Mouse (Mus musculus): ENCODE results near the gene Slc24a4.

Gene Slc24a4

DNA sequence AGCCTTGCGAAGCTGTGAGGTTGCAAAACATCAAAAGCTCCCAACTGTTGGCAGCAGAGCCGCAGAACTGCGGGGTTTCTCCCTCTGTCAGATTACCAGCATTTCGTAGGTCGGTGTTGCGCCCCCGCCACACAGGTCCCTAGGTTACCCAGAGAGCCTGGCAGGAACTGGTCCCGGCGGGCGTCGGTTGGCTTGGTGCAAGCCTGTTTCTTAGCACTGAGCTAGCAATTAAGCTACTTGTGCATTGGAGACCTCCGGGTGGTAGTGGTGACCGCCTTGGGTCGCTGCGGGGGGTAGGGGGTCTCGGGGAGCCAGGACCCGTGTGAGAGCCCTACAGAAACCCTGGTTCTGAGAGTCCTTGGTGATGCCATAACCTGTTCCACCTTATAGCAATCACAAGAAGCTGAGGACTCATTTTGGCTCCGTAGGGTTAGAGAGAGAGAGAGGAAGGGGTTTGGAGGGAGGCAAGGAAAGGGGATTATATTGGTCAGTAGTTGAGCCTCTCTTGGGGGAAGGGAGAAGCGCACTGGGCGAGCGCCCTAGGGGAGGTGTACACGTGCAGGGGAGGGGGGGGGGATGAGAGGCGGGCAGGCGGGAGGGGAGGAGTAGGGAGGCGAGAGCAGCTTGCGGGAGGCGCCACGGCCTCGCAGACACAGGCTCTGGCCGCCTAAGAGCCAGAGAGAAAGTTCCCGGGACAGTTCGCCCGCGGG is at the start of gene Slc24a4:
Gene Slc24a4 (plus strand): TSS at position 653 of the 710 bp plus-strand sequence.
- DNase-seq: peak; percentile 25 to 38

DNA sequence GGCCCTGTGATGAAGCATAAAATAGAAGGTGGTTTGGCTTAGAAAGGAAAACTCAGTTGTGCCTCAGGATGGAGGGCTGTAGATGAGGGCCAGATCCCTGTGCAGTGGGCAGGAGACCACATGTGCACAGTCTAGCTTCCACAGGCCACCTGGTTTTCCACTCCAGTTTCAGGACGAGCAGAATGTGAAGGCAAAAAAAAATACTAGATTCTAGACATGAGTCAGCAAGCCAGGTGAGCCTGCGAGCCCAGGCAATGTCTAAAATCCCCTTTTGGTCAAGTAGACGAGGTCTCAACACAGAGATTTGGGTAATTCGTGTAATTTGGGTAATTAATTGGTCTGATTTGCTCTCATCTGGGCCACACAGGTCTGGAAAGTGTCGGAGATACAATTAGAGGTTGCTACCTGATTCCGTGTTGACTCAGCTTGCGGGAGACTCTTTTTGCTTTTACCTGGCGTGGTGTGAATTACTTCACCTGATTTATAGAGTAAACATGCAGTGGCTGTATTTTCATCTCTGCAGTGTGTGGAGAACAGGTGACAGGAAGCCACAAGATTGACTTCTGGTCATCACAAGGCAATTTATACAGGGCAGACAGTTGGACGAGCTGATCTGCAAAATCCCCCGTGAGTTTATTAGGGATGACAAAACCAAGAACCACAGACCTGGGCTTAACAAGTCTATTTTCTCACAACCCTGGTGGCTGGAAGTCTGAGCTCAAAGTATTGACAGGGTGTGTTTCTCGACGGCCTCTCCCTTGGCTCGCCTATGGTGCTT is 45.7 kb upstream of the Slc24a4 start:
- no peak for DNase-seq

- DNase-seq: no peak
Observed at GRCm38 (mm10) chr12:102090535-102090934, 38.0 kb upstream of the Slc24a4 start.

- no peak for DNase-seq
Observed at GRCm38 (mm10) chr12:102092342-102093094, 36.0 kb upstream of the Slc24a4 start.

- DNase-seq: no peak
Observed at GRCm38 (mm10) chr12:102105990-102106389, 22.5 kb upstream of the Slc24a4 start.

GRCm38 (mm10) chr12:102108851-102109250 is 19.7 kb upstream of the Slc24a4 start:
- DNase-seq: no peak

DNA sequence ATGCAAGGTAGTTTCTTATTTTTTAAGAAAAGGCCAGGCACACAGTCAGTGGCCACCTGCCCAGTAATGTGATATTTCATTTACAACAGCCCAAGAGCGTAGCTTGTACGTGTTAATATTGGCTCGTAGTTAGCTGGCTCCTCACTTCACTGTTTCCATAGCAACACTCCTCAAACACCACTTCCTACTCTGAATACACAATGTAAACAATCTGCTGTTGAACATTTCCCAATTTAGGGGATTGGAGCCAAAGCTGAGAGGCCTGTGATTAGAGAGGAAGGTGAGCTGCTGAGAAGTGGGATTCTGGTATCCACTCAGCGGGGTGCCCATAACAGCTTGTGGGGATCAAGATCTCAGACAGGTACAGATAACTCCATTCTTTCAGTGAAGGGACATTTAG is 16.0 kb upstream of the Slc24a4 start:
- DNase-seq: no peak

- no peak for DNase-seq
Observed at GRCm38 (mm10) chr12:102112901-102113300, 15.6 kb upstream of the Slc24a4 start.

- DNase-seq: no peak
Observed at GRCm38 (mm10) chr12:102113391-102113790, 15.1 kb upstream of the Slc24a4 start.

GRCm38 (mm10) chr12:102116580-102116979 is 12.0 kb upstream of the Slc24a4 start:
- DNase-seq: no peak

DNA sequence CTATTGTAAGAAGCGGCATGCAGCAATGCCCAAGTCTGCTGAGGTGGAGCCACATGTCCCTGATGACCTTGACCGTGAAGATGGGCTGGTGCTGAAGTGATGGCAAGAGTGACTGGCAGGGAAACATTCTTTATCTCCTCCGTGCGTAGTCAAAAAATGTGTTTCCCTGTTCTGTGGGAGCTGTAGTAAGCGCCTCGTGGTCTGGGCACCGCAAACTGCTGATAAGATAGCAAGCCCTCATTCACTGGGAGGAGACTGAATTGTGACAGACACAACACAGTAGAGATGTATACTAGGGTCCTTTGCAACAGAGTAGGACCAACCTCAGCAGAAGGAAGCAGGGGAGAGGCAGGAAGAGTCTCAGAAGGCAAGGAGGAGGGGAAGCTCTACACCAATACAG is 10.5 kb upstream of the Slc24a4 start:
- DNase-seq: no peak

DNA sequence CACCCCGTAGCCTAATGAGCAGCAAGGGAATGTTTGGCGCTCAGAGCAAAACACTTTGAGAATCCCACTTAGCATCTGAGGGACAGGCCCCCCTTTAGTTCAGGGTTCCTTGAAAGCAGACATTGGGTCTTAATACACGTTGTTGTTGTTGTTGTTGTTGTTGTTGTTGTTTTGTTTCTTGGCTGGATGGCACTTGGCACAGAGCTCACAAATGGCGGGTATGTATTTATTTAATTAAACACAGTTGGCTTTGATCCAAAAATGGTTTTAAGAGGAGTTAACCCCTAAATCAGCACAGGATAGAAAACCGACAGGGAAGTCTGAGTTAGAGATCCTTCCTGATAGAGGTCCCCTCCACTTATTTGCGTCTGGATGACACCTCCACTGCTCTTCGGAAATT is 932 bp upstream of the Slc24a4 start:
- no peak for DNase-seq

GRCm38 (mm10) chr12:102128791-102129507 is 416 bp downstream of the Slc24a4 start:
- DNase-seq: peak; percentile 68 to 80

DNA sequence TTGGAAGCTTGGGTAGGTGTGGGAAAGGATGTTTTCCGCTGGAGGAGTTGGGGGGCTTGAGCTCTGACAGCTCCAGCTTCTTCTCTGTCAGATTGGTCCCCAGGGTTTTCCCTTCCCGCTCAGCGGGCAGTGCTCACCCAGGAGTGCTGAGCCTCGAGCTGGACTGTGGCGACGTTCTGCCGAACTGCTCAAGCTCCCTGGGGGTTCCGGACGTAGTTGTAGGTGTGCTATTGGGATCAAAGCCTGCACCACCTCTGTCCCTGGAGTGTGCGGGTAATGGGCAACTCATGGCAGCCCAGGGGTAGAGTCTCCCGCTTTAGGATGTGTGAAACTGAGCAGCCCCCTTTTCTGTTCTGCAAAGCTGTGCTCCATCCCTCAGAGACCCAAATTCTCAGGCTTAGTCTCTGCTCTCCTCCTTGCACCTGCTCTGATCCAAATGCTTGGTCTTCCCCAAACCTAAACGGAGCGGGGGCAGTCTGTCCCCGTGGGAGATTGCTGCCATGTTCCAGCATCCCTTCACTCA is 1.0 kb downstream of the Slc24a4 start:
- peak; percentile 11 to 23 for DNase-seq

GRCm38 (mm10) chr12:102139710-102140109 is 11.2 kb downstream of the Slc24a4 start:
- peak; percentile 13 to 28 for DNase-seq

DNA sequence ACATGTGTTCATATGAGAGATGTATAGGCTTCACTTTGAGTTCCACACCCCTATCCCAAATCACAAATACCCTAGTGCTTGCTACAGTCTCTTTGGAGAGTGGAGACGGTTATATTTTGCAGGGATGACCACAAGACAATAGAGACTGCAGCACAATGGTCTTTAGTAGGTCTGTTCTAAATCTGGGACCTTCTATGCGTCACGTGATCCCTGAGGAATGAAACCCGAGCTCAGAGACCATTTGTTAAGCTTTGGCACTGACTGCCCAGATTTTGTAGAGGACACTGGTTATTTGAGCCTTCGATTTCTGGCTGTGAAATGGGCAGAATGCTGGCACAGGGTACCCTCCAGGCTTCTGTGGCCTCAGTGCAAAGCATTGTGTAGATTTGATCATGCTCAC is 12.8 kb downstream of the Slc24a4 start:
- no peak for DNase-seq

DNA sequence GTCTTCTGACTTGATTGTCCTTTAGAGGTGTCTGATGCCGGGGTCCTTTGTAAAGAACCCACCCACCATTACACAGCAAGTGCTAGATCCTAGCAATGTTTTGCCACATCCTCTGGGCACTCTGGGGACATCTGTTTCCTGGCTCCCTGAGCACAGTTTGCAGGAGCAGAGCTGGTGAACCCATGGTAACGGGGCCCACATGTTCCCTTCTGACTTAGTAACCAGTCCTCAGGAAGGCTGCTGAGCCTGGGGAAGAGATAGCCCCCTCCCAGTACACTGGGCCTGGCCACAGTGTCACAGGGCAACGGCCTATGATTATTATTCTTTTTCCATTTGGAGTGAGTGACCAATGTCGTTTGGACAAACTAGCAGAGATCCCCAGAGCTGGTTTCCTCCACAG is 19.1 kb downstream of the Slc24a4 start:
- no peak for DNase-seq

- peak in 1 of 2 experiments; percentile 28 for DNase-seq
Observed at GRCm38 (mm10) chr12:102148746-102149145, 20.2 kb downstream of the Slc24a4 start.

DNA sequence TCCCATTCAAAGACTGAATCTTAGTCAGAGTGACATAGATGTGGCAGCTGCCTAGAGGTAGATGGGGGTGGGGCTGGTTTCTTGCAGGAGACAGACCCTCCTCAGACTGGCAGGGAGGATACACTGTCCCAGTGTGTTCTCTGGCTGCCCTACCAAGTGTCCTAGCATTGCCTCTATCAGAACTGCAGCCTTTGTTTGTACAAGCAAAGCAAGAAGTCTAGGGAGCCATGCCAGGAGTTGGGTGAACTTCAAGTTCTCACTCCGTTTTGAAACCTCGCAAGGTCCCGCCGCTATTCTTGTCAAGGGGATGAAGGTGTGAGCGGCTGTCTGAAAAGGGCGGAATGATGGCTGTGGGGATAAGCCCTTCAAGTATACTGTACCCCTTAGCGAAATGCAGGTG is 22.7 kb downstream of the Slc24a4 start:
- no peak for DNase-seq

- no peak for DNase-seq
Observed at GRCm38 (mm10) chr12:102153796-102154195, 25.3 kb downstream of the Slc24a4 start.

- DNase-seq: no peak
Observed at GRCm38 (mm10) chr12:102154815-102155214, 26.3 kb downstream of the Slc24a4 start.

- no peak for DNase-seq
Observed at GRCm38 (mm10) chr12:102164632-102165031, 36.1 kb downstream of the Slc24a4 start.
